Mouse (Mus musculus) T-helper 2 cell (primary cell): ENCODE results near the gene Insyn1.

Source experiments
- in situ Hi-C: fragments of 300-600 bp; cut with MboI, MseI; formaldehyde crosslinking; loops from one replicate; pipeline ENCODE4 v1.15.1; 2025; ENCODE audit warnings: high pct_unique_total_duplicates

The Insyn1 gene

GRCm38 (mm10) chr9:58534766-58535165 lies 46.4 kb downstream of the Insyn1 start:
- in situ Hi-C loops: loop anchor here (10.0 kb wide), 2 partner anchors 120 to 680 kb away; no protein-coding TSS in a partner anchor

GRCm38 (mm10) chr9:58535447-58536134 lies 47.2 kb downstream of the Insyn1 start:
- in situ Hi-C loops: loop anchor here (10.0 kb wide), 2 partner anchors 119 to 679 kb away; no protein-coding TSS in a partner anchor

GRCm38 (mm10) chr9:58537774-58538173 lies 49.4 kb downstream of the Insyn1 start:
- in situ Hi-C loops: loop anchor here (10.0 kb wide), 2 partner anchors 117 to 677 kb away; no protein-coding TSS in a partner anchor

- in situ Hi-C loops: loop anchor here (10.0 kb wide), 3 partner anchors 115 to 675 kb away; no protein-coding TSS in a partner anchor
Measured at GRCm38 (mm10) chr9:58539886-58540285, 51.5 kb downstream of the Insyn1 start.

DNA sequence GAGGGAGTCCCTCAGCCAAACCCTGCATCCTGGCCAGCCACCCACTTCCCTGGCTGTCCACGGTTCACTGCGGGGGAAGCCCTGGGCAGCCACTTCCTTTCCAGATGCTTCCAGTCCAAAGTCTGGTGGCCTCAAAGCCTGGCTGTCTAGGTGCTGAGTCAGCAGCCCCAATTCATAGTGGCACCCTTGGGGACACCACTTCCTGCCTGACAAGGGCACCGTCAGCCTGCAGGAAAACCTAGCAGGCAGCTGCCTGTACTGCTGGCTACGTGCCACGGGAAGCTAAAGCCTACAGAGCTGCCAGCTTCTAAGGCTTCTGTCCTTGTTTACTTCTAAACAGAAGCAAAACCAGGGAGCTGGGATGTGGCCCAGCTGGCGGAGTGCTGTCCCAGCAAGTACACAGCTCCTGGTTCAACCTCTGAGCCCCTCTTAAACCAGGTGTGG lies 53.5 kb downstream of the Insyn1 start:
- in situ Hi-C loops: loop anchor here (10.0 kb wide), 1 partner anchor 393 kb away; no protein-coding TSS in a partner anchor

GRCm38 (mm10) chr9:58544879-58545324 lies 56.5 kb downstream of the Insyn1 start:
- in situ Hi-C loops: loop anchor here (10.0 kb wide), 1 partner anchor 390 kb away; no protein-coding TSS in a partner anchor

DNA sequence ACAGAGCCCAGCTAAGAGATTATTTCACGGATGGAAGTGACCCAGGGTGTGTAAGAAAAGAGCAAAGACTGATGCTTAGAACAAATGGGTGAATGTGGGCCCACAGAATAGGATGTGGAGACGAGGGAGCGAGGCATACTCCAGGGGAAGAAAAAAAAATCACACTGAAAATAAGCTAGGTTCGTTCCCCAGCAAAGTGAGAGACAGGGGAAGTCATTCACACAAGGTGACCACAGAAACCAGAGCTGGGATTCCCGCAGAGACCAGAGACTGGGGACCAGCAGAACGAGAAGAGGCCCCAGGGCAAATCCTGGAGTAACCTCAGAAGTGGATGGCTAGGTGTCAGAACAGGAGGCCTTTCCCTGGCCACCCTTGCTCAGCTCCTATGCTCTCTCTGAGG lies 57.0 kb downstream of the Insyn1 start:
- in situ Hi-C loops: loop anchor here (10.0 kb wide), 1 partner anchor 389 kb away; no protein-coding TSS in a partner anchor

GRCm38 (mm10) chr9:58546630-58547360 lies 58.4 kb downstream of the Insyn1 start:
- in situ Hi-C loops: loop anchor here (10.0 kb wide), 1 partner anchor 388 kb away; no protein-coding TSS in a partner anchor

DNA sequence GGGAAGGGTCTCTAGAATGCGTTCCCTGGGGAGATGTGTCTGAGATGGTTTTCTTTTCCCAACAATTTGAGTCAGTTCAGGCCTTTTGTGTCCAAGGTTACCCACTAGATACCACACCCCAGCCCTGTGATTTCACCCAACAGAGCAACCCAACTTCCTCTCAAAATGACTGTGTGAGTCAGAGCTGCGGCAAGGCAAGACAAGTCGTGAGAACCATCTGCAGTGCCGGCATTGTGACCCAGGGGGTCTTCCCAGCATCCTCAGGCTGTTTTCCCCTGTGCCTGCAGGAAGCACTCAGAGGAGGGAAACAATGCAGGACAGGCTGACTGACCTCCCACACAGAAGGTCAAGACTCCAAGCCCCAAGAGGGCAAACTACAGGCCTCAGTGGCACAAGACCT lies 60.5 kb downstream of the Insyn1 start:
- in situ Hi-C loops: loop anchor here (10.0 kb wide), 1 partner anchor 386 kb away; no protein-coding TSS in a partner anchor
